Mouse (Mus musculus): ENCODE measurements around the gene Magee1.
A peak's percentile ranks its signal among the peaks of the same experiment; 100 is the strongest.
"Not testable (repeated sequence)": the region's sequence is repeated elsewhere in the genome, so short reads cannot be mapped to it uniquely, and the experiment has no call there.

Magee1 gene

GRCm38 (mm10) chrX:105120275-105121226 is at the start of gene Magee1:
Gene Magee1, plus strand, starts transcription at chrX:105120378.
- DNase-seq (ENCODE audit: low spot score) = peak; percentile 71

DNA sequence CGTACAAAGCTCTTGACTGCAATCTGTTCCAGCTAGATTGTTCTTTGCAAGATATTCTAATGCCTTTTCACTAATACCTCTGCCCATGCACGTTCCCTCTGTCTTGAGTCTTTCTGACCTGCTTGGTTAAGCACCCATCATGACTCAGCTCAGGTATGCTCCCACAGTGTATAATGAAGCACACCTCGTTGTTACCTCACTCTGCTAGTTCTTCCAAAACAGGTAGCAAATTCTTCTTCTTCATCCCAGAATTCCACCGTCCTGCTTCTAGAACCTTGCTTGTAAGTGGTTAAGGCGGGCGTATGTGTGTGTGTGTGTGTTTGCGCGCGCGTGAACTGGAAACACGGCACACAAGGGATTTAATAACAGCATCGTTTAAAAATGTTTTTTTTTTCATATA is 41.0 kb upstream of the Magee1 start:
- no peak for DNase-seq (ENCODE audit: low spot score)

- DNase-seq (ENCODE audit: low spot score) = peak; percentile 93
Observed at GRCm38 (mm10) chrX:105079615-105080092, 40.5 kb upstream of the Magee1 start, which contains the start of gene Pbdc1. Gene Pbdc1, plus strand, starts transcription at chrX:105079756.

DNA sequence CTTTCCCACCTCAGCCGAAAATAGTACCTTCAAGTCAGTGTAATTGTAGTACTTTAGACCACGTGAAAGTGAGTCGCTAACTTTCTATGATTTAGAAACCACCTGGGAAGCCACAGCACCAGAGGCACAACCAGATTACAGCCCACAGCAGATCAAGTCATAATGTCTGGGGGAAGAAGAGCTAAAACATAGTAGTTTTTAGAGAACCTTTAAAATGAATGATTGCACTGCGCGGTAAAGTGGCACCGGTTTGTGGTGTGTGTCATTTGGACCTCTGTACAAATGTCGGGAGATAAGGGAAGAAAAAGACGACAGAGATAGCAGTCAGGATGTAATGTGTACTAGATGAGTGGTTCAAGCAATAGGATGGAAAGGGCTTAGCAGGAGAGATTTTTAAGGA is 40.1 kb upstream of the Magee1 start:
- no peak for DNase-seq (ENCODE audit: low spot score)

DNA sequence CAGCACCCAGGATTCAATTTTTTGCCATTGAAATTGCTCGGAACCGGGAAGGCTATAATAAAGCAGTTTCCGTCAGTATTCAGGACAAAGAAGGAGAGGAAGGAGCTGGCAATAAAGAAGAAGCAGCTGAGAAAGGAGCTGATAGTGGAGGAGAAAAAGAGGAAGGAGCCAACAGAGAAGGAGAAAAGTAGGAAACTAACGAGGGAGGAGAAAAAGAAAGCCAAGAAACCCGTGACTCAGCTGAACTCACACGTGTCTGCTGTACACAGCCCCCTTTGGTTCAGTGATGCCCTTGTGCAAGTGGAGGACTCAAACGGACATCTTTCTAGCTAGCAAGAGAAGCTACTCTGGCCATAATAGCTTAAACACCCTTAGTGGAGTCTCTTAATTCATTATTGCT is 37.2 kb upstream of the Magee1 start:
- DNase-seq (ENCODE audit: low spot score) = not testable (repeated sequence)

DNA sequence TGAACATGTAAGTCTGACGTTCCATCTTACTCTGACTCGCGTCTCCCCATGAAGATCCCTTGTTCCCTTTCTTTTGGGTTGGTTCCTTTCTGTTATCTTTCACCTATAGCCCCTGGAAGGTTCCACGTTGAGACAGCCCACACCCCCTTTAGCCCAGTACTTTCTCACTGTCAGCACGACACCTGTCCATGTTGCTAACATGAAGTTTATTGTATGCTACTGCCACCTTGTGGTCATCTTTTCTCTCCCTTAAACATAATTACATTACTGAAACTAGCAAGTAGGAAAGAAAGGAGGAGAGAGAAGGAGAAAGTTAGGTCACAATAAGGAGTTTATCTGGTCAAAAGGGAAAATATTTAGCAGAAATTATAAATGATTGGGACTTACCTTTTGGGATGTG is 16.0 kb upstream of the Magee1 start:
- peak; percentile 69 for DNase-seq (ENCODE audit: low spot score)

GRCm38 (mm10) chrX:105114994-105115393 is 5.2 kb upstream of the Magee1 start:
- DNase-seq (ENCODE audit: low spot score) = no peak

DNA sequence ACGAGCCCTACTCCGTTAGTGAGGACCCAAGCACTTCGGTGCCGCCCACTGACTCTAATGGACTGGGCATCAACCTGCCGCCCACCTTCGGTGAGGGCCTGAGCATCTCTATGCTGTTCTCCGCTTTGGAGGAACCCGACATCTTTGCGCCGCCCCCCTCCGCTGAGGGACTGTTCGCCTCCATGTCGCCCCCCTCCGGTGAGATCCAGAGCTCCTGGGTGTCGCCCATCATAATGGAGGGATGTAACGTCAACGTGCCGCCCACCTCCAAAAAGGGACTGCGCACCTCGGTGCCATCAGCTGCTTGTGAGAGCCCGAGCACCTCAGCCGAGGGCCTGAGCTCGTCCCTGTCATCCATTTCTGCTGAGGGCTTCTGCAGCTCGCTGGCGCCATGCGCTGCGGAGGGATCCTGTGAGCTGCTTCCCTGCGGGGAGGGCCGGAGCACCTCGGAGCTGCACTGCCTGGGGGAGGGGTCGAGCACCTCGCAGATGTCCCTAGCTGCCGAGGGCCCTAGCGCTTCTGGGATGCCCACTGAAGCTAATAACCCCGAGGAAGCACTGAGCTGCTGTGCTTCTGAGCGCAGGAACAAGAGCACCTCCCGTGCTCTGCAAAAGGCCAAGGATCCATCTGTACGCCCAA is 1.2 kb downstream of the Magee1 start:
- peak; percentile 78 for DNase-seq (ENCODE audit: low spot score)

GRCm38 (mm10) chrX:105124903-105125302 is 4.7 kb downstream of the Magee1 start:
- peak; percentile 48 for DNase-seq (ENCODE audit: low spot score)

DNA sequence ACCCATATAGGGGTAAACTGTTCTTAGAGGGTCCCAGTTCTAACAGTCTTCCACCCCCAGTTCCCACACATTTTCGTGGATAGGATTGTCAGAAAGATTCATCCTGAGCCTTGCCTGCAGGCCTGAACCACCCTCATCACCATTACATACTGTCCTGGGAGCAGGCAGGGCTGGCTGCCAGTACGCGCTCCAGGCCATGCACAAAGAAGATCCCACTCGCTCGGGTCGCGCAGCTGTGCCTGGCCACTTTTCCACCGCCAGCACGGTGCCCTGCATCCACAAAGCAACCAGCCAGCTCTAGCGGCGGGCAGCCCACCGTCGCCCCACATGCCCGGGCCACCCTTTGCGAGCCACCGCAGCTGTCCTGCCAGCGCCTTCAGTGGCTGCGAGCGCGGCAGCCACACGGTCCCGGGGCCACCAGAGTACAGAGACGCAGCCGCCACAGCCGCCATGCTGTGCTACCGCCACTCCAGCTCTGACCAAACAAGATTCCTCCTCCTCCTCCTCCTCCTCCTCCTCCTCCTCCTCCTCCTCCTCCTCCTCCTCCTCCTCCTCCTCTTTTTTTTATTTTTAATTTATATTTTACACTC is 31.8 kb downstream of the Magee1 start:
- DNase-seq (ENCODE audit: low spot score) = no peak

- DNase-seq (ENCODE audit: low spot score) = not testable (repeated sequence)
Observed at GRCm38 (mm10) chrX:105165007-105165406, 44.8 kb downstream of the Magee1 start.

DNA sequence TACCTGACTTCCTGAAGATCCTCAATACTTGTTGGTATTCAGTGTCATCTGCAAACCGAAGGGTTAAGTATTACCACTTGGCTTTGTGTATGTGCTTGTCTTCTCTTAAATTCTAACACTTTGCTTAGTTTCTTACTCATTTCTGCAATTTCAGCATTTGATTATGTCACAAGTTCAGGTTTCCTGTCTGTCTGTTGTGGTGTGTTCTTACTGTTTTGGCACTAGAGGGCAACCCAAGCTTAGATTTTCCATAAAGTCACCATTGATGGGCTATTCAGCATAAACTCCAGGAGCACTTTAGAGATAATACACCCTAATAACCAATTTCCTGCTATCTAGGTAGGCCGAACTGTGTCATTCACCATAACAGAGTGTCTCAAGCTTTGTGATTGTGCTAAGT is 47.0 kb downstream of the Magee1 start:
- DNase-seq (ENCODE audit: low spot score) = peak; percentile 5
